Mouse (Mus musculus): ENCODE results near the gene Ncoa1. TPM values are rescaled to one million over a fixed set of nuclear protein-coding genes. Genes with fewer than 3 reads are reported as not detected.
"Not testable (repeated sequence)": the region's sequence is repeated elsewhere in the genome, so short reads cannot be mapped to it uniquely, and the experiment has no call there.

Gene Ncoa1
- polyA plus RNA-seq, 3 experiments from 2014 or later: 7.7 to 17.5 (median 14.6) TPM

- ATAC-seq: no peak
Observed at GRCm38 (mm10) chr12:4392074-4392473, 84.9 kb downstream of the Ncoa1 start.

GRCm38 (mm10) chr12:4391256-4391655 lies 85.7 kb downstream of the Ncoa1 start:
- ATAC-seq: no peak

- no peak for ATAC-seq
Observed at GRCm38 (mm10) chr12:4390721-4391120, 86.3 kb downstream of the Ncoa1 start.

- ATAC-seq: no peak
Observed at GRCm38 (mm10) chr12:4386077-4386719, 90.8 kb downstream of the Ncoa1 start.

GRCm38 (mm10) chr12:4383061-4383460 lies 93.9 kb downstream of the Ncoa1 start:
- ATAC-seq: no peak

- ATAC-seq: no peak
Observed at GRCm38 (mm10) chr12:4379298-4379957, 97.6 kb downstream of the Ncoa1 start.

- ATAC-seq: no peak
Observed at GRCm38 (mm10) chr12:4376475-4376874, 100.5 kb downstream of the Ncoa1 start.

- no peak for ATAC-seq
Observed at GRCm38 (mm10) chr12:4374816-4375493, 102.0 kb downstream of the Ncoa1 start.

GRCm38 (mm10) chr12:4371406-4371805 lies 105.6 kb downstream of the Ncoa1 start:
- ATAC-seq: no peak

- peak; percentile 46 for ATAC-seq
Observed at GRCm38 (mm10) chr12:4365951-4366350, 111.0 kb downstream of the Ncoa1 start.

GRCm38 (mm10) chr12:4359475-4359874 lies 117.5 kb downstream of the Ncoa1 start:
- no peak for ATAC-seq

GRCm38 (mm10) chr12:4358653-4359052 lies 118.3 kb downstream of the Ncoa1 start:
- not testable (repeated sequence) for ATAC-seq

GRCm38 (mm10) chr12:4358100-4358499 lies 118.9 kb downstream of the Ncoa1 start:
- ATAC-seq: no peak

- no peak for ATAC-seq
Observed at GRCm38 (mm10) chr12:4356834-4357445, 120.0 kb downstream of the Ncoa1 start.

GRCm38 (mm10) chr12:4355019-4355730 lies 121.8 kb downstream of the Ncoa1 start:
- ATAC-seq: no peak

GRCm38 (mm10) chr12:4343216-4343615 lies 133.8 kb downstream of the Ncoa1 start:
- no peak for ATAC-seq

GRCm38 (mm10) chr12:4342087-4342486 lies 134.9 kb downstream of the Ncoa1 start:
- ATAC-seq: no peak

- no peak for ATAC-seq
Observed at GRCm38 (mm10) chr12:4340325-4340924, 136.6 kb downstream of the Ncoa1 start.

GRCm38 (mm10) chr12:4323604-4324003 lies 153.4 kb downstream of the Ncoa1 start:
- ATAC-seq: no peak

GRCm38 (mm10) chr12:4322227-4322626 lies 154.8 kb downstream of the Ncoa1 start:
- no peak for ATAC-seq

GRCm38 (mm10) chr12:4313824-4314223 lies 163.2 kb downstream of the Ncoa1 start:
- ATAC-seq: no peak

- ATAC-seq: no peak
Observed at GRCm38 (mm10) chr12:4306712-4307313, 170.2 kb downstream of the Ncoa1 start.
